Mouse (Mus musculus): Measurements from ENCODE around the gene Zdhhc14. TPM values are rescaled to one million over a fixed set of nuclear protein-coding genes. Genes with fewer than 3 reads are reported as not detected.

Zdhhc14 gene
- polyA plus RNA-seq, 1 experiment from 2014 or later = 1.4 TPM

DNA sequence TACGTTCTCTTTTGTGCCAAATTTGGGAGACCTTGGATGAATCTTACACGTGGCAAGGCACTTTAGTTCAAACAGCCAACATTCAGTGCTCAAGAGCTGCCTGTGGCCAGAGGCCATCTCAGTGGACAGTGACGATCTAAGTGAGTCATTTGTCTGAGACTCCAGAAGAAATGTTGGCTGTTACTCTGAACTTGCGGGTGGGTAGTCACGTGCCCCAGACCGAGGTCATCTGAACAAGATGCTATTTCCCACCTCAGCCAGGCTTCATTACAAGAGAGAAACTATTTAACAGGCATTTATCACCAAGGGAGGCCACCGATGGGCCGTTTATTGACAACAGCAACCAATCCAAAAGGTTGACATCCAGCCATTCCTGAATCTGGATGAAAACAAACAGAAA lies 174.3 kb downstream of the Zdhhc14 start:
- H3K27me3 ChIP-seq (replicated peaks; ENCODE audit: control insufficient read depth, insufficient read depth, low read length) = no peaks in the 10 kb centered on the region
- no peak for ATAC-seq
- no peaks in the 10 kb centered on the region for H3K4me1 ChIP-seq (replicated peaks; ENCODE audit: control insufficient read depth, insufficient read depth, low read length)
- WGBS = 73% methylated on average over 8 of the region's 8 CpGs
- H3K36me3 ChIP-seq (ENCODE audit: control insufficient read depth, insufficient read depth) = no peaks in the 10 kb centered on the region
- no peaks in the 10 kb centered on the region for H3K9me3 ChIP-seq (ENCODE audit: control insufficient read depth)
- no peak overlapping the region for H3K27ac ChIP-seq (ENCODE audit: low read depth, low read length)
- TF ChIP-seq CTCF (IDR thresholded peaks at IDR 0.05; ENCODE audit: low read depth) = no peak
- no peak overlapping the region for H3K4me3 ChIP-seq (ENCODE audit: low read depth, low read length)
- no peak overlapping the region for H3K9ac ChIP-seq (ENCODE audit: low read depth, low read length)
- no peak overlapping the region for H3K4me2 ChIP-seq (replicated peaks; ENCODE audit: low read depth)

DNA sequence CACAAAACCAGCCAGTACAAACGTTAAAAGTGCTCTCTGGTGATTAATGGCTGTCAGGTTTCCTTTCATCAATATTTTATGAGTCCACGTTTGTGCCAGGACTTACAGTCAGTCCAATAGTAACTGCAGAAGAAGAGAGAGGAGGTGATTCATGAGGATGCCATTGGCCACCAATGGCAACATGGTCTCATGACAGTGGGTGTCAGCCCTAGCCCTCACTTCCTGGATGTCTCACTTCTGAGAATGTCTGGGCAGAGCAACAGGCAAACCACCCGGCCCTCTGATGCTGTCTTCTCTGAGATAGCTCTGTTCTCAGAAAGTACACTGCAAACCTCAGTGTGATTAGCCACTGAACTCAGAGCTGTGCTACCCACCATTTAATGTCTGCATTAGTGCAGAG lies 176.1 kb downstream of the Zdhhc14 start:
- Histone ChIP-seq H3K4me3 (ENCODE audit: low read depth, low read length) (no peak overlapping the region), H3K27me3 (replicated peaks; ENCODE audit: control insufficient read depth, insufficient read depth, low read length) (no peaks in the 10 kb centered on the region), H3K4me1 (replicated peaks; ENCODE audit: control insufficient read depth, insufficient read depth, low read length) (no peaks in the 10 kb centered on the region), H3K36me3 (ENCODE audit: control insufficient read depth, insufficient read depth) (no peaks in the 10 kb centered on the region), H3K27ac (ENCODE audit: low read depth, low read length) (no peak overlapping the region), H3K9ac (ENCODE audit: low read depth, low read length) (no peak overlapping the region), H3K4me2 (replicated peaks; ENCODE audit: low read depth) (no peak overlapping the region), H3K9me3 (ENCODE audit: control insufficient read depth) (no peaks in the 10 kb centered on the region)
- no peak for ATAC-seq
- 37% methylated on average over 3 of the region's 3 CpGs for WGBS
- no peak for TF ChIP-seq CTCF (IDR thresholded peaks at IDR 0.05; ENCODE audit: low read depth)

DNA sequence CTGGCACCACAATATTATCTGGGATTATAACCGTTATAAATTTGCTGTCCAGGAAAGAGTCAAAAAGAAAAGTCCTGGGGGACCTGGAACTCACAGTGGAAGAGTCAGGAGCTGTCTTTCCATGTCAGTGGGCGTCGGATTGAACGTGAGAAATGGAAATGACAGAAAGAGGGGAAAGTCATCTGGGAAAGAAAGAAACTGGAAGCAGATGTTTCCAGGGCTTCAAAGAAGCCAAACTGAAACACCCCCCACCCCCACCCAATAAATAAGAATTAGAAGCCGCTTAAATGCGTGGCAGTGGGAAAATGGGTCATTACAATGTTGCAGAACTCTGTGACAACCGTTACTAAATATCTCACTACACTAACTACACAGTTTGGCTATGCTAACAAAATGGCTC lies 176.6 kb downstream of the Zdhhc14 start:
- no peak overlapping the region for H3K27ac ChIP-seq (ENCODE audit: low read depth, low read length)
- H3K9me3 ChIP-seq (ENCODE audit: control insufficient read depth) = no peaks in the 10 kb centered on the region
- H3K4me1 ChIP-seq (replicated peaks; ENCODE audit: control insufficient read depth, insufficient read depth, low read length) = no peaks in the 10 kb centered on the region
- H3K27me3 ChIP-seq (replicated peaks; ENCODE audit: control insufficient read depth, insufficient read depth, low read length) = no peaks in the 10 kb centered on the region
- no peak overlapping the region for H3K4me2 ChIP-seq (replicated peaks; ENCODE audit: low read depth)
- no peak for ATAC-seq
- no peaks in the 10 kb centered on the region for H3K36me3 ChIP-seq (ENCODE audit: control insufficient read depth, insufficient read depth)
- H3K9ac ChIP-seq (ENCODE audit: low read depth, low read length) = no peak overlapping the region
- TF ChIP-seq CTCF (IDR thresholded peaks at IDR 0.05; ENCODE audit: low read depth) = no peak
- WGBS = 78% methylated on average over 7 of the region's 7 CpGs
- no peak overlapping the region for H3K4me3 ChIP-seq (ENCODE audit: low read depth, low read length)

DNA sequence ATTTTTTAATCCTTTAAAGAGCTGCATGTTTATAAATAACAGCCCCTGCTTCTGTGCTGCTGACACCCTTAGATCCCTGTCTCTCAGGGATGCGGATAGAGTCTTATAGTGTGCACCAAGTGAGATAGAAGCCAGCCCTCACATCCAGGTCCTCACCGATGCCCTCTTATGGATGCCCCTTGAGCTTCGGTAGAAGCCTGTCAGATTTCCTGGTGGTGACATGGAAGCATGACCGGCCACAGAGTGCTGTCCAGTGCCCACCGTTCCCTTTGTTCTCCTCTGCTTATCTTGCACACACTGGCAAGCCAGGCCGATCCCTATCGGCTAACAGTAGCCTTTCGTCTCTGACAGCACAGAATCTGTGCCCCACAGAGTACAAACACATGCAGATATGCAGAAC lies 183.6 kb downstream of the Zdhhc14 start:
- H3K9me3 ChIP-seq (ENCODE audit: control insufficient read depth) = no peaks in the 10 kb centered on the region
- TF ChIP-seq CTCF (IDR thresholded peaks at IDR 0.05; ENCODE audit: low read depth) = no peak
- H3K4me2 ChIP-seq (replicated peaks; ENCODE audit: low read depth) = no peak overlapping the region
- 74% methylated on average over 8 of the region's 8 CpGs for WGBS
- ATAC-seq = no peak
- H3K4me3 ChIP-seq (ENCODE audit: low read depth, low read length) = no peak overlapping the region
- H3K27me3 ChIP-seq (replicated peaks; ENCODE audit: control insufficient read depth, insufficient read depth, low read length) = no peaks in the 10 kb centered on the region
- H3K9ac ChIP-seq (ENCODE audit: low read depth, low read length) = no peak overlapping the region
- H3K4me1 ChIP-seq (replicated peaks; ENCODE audit: control insufficient read depth, insufficient read depth, low read length) = no peaks in the 10 kb centered on the region
- H3K27ac ChIP-seq (ENCODE audit: low read depth, low read length) = no peak overlapping the region
- no peaks in the 10 kb centered on the region for H3K36me3 ChIP-seq (ENCODE audit: control insufficient read depth, insufficient read depth)

DNA sequence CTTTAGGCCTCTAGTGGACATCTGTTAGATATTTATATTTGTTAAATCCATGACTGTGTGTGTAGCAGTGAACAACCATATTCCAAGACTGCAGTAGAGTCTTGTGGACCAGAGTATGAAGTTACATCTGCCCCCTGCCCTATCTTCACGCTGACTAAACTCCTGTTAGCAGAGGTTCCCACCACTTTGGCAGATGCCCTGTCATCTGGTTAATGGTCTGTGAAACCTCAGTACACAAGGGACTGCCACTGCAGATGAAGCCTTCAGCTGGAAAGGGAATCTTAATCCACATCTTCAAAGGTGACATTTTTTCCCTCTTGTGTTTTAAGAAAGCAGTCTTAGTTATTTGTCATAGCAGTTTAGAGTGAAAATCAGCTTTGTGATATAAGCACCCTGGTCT lies 187.0 kb downstream of the Zdhhc14 start:
- H3K36me3 ChIP-seq (ENCODE audit: control insufficient read depth, insufficient read depth) = no peaks in the 10 kb centered on the region
- no peak overlapping the region for H3K9ac ChIP-seq (ENCODE audit: low read depth, low read length)
- H3K4me3 ChIP-seq (ENCODE audit: low read depth, low read length) = no peak overlapping the region
- no peak for TF ChIP-seq CTCF (IDR thresholded peaks at IDR 0.05; ENCODE audit: low read depth)
- WGBS = 55% methylated on average over 1 of the region's 1 CpGs
- no peak overlapping the region for H3K4me2 ChIP-seq (replicated peaks; ENCODE audit: low read depth)
- no peaks in the 10 kb centered on the region for H3K27me3 ChIP-seq (replicated peaks; ENCODE audit: control insufficient read depth, insufficient read depth, low read length)
- no peaks in the 10 kb centered on the region for H3K9me3 ChIP-seq (ENCODE audit: control insufficient read depth)
- H3K4me1 ChIP-seq (replicated peaks; ENCODE audit: control insufficient read depth, insufficient read depth, low read length) = no peaks in the 10 kb centered on the region
- no peak overlapping the region for H3K27ac ChIP-seq (ENCODE audit: low read depth, low read length)
- no peak for ATAC-seq

DNA sequence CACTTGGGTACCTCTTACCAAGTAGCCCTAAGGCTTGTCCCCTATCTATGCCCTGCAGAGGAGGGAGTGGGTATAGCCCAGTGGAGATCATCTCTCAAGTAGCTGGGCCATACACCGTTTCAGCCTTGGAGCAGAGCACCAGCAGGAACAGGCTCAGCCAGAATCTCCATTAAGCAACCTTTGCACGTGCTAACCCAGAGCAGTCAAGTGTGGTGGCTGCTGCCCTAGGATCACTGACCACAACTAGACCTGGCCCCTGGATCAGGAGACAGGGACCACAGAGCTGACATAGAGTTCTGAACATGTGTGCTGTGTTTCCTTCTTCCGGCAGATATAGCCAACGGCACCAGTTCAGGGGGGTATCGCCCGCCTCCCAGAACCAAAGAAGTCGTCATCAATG lies 193.0 kb downstream of the Zdhhc14 start:
- H3K4me2 ChIP-seq (replicated peaks; ENCODE audit: low read depth) = no peak overlapping the region
- 95% methylated on average over 7 of the region's 7 CpGs for WGBS
- ATAC-seq = no peak
- no peak for TF ChIP-seq CTCF (IDR thresholded peaks at IDR 0.05; ENCODE audit: low read depth)
- H3K27me3 ChIP-seq (replicated peaks; ENCODE audit: control insufficient read depth, insufficient read depth, low read length) = no peaks in the 10 kb centered on the region
- no peaks in the 10 kb centered on the region for H3K4me1 ChIP-seq (replicated peaks; ENCODE audit: control insufficient read depth, insufficient read depth, low read length)
- H3K4me3 ChIP-seq (ENCODE audit: low read depth, low read length) = no peak overlapping the region
- no peaks in the 10 kb centered on the region for H3K36me3 ChIP-seq (ENCODE audit: control insufficient read depth, insufficient read depth)
- no peaks in the 10 kb centered on the region for H3K9me3 ChIP-seq (ENCODE audit: control insufficient read depth)
- H3K27ac ChIP-seq (ENCODE audit: low read depth, low read length) = no peak overlapping the region
- no peak overlapping the region for H3K9ac ChIP-seq (ENCODE audit: low read depth, low read length)

DNA sequence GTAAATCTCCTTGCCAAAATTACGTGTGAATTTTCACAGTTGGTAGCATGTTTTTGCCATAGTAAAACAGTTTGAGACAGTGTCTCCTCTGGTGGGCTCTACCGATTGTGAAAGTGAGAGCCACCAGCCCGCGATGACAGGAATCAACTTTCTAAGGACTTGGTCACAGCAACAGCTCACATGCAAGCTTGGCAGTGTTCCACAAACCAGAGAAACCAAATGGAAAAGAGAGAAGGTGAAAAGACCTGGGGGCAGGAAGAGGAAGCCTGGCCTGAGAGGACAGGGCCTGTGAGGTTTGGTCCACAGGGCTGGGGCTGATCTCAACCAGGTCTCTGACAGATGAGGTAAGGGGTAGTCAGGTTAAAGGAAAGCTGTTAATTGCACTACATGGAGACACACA lies 195.5 kb downstream of the Zdhhc14 start:
- WGBS = 84% methylated on average over 4 of the region's 4 CpGs
- Histone ChIP-seq H3K4me3 (ENCODE audit: low read depth, low read length) (no peak overlapping the region), H3K4me2 (replicated peaks; ENCODE audit: low read depth) (no peak overlapping the region), H3K27me3 (replicated peaks; ENCODE audit: control insufficient read depth, insufficient read depth, low read length) (no peaks in the 10 kb centered on the region), H3K36me3 (ENCODE audit: control insufficient read depth, insufficient read depth) (no peaks in the 10 kb centered on the region), H3K4me1 (replicated peaks; ENCODE audit: control insufficient read depth, insufficient read depth, low read length) (no peaks in the 10 kb centered on the region), H3K9me3 (ENCODE audit: control insufficient read depth) (no peaks in the 10 kb centered on the region), H3K27ac (ENCODE audit: low read depth, low read length) (no peak overlapping the region), H3K9ac (ENCODE audit: low read depth, low read length) (no peak overlapping the region)
- no peak for ATAC-seq
- no peak for TF ChIP-seq CTCF (IDR thresholded peaks at IDR 0.05; ENCODE audit: low read depth)
